Mouse (Mus musculus): ENCODE results near the gene Cldn34b4. TPM values are rescaled to one million over a fixed set of nuclear protein-coding genes. Genes with fewer than 3 reads are reported as not detected.

The Cldn34b4 gene
- polyA plus RNA-seq (2012; rRNA removed): not detected in 2 replicates

- no peak for DNase-seq (ENCODE audit: low read depth)
These were observed at the start of gene Cldn34b4 for GRCm38 (mm10) chrX:76393050-76393449. Gene Cldn34b4, plus strand, starts transcription at chrX:76393350.

Other genes starting within 250 kb of the Cldn34b4 start
- not detected in 2 replicates for gene Cldn34b3, start 129.0 kb upstream of the Cldn34b4 start, polyA plus RNA-seq (2012; rRNA removed)
- gene Cldn34d, start 209.6 kb downstream of the Cldn34b4 start, polyA plus RNA-seq (2012; rRNA removed): not detected in 2 replicates

Measured in gonadal fat pad, adult 2 months (tissue).